Mouse (Mus musculus): ENCODE measurements around the gene Rhno1. TPM values are rescaled to one million over a fixed set of nuclear protein-coding genes. Genes with fewer than 3 reads are reported as not detected.
A peak's percentile ranks its signal among the peaks of the same experiment; 100 is the strongest.

The Rhno1 gene
- polyA plus RNA-seq, 1 experiment, result 71.9 TPM

DNA sequence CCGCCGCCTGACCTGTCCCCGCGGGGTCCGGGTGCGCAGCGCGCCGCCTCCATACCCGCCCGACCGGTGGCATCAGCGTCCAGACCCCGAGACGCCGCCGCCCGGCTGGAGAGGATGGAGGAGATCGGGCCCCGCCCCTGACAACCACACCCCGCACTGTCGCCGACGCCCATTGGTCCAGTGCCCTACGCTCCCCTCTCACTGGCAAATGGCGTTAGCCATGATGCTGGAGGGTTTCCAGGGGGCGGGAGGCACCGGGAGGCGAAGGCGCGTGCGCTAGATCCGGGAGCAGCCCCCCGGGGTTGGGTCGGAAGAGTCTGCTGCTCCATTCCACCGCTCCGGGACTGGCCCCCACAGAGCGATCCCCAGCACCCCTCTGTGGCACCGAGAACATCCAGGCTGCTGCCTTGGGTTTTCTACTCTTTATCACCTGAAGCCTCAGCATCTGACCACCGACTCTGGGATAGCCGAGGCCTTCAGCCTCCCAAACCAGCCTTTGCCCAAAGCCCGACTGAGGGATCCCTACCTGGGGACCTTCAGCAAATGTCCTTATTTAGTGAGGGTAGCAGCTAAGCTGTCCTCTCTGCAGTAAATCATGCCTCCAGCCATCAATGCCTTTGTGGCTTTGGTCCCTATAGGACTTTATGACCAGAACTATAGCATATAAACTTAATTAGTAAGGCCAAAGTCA lies 6.8 kb downstream of the Rhno1 start, which contains the start of gene Tulp3:
TSS of gene Tulp3 (minus strand) at position 126 of the 691 bp plus-strand sequence.
- H3K4me3 ChIP-seq (ENCODE audit: low read depth, low read length), result peak within 1 kb of the TSS; percentile 72
- no peak for TF ChIP-seq CTCF (IDR thresholded peaks at IDR 0.05; ENCODE audit: low read depth, low read length)
- peak; percentile 65 for TF ChIP-seq POLR2A (IDR thresholded peaks at IDR 0.05; ENCODE audit: insufficient read depth, low read length)
- no peaks in the 10 kb centered on the region for H3K27me3 ChIP-seq (ENCODE audit: control insufficient read depth, insufficient read depth, low read length, poor library complexity, severe bottlenecking)
- no peaks in the 10 kb centered on the region for H3K9me3 ChIP-seq (replicated peaks; ENCODE audit: control insufficient read depth, insufficient read depth, low read length, poor library complexity, severe bottlenecking)
- H3K4me1 ChIP-seq (ENCODE audit: control insufficient read depth, insufficient read depth, low read length), result no peaks in the 10 kb centered on the region
- H3K27ac ChIP-seq (ENCODE audit: insufficient read depth, low read length), result peak within 1 kb of the TSS; percentile 15
- peaks cover 23% of the 10 kb centered on the region for H3K36me3 ChIP-seq (ENCODE audit: control insufficient read depth, insufficient read depth, low read length, poor library complexity, severe bottlenecking)
- H3K9ac ChIP-seq (ENCODE audit: low read depth, poor library complexity, severe bottlenecking), result peak within 1 kb of the TSS; percentile 53

DNA sequence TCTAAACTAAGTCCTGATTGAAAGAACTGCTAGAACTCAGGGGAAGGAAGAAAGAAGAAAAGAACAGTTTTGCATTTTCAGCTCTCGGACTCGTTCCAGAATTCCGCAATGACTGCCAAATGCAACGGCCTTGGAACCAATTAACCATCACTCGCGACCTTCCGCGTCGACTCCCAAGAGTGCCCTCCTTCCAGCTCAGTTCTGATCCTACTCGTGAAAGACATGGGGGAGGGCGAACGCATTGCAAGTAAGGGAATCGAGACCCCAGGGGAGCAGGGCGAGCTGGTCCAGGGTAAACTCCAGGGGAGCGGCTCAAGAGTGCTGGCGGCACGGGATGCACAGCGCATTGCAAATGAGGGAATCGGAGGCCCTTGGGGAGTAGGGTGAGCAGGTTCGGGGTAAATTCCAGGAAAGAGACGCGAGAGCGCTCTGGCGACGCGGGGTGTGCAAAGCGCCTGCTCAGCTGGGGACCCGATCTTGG lies 7.5 kb downstream of the Rhno1 start:
- TF ChIP-seq CTCF (IDR thresholded peaks at IDR 0.05; ENCODE audit: low read depth, low read length), result no peak
- no peak for TF ChIP-seq POLR2A (IDR thresholded peaks at IDR 0.05; ENCODE audit: insufficient read depth, low read length)
- no peak for TF ChIP-seq EP300 (IDR thresholded peaks at IDR 0.05; ENCODE audit: insufficient read depth, low read depth, low read length)
- peak overlapping the region; percentile 15 for H3K27ac ChIP-seq (ENCODE audit: insufficient read depth, low read length)
- H3K4me3 ChIP-seq (ENCODE audit: low read depth, low read length), result peak overlapping the region; percentile 72
- peak overlapping the region; percentile 53 for H3K9ac ChIP-seq (ENCODE audit: low read depth, poor library complexity, severe bottlenecking)
- no peaks in the 10 kb centered on the region for H3K9me3 ChIP-seq (replicated peaks; ENCODE audit: control insufficient read depth, insufficient read depth, low read length, poor library complexity, severe bottlenecking)
- H3K4me1 ChIP-seq (ENCODE audit: control insufficient read depth, insufficient read depth, low read length), result no peaks in the 10 kb centered on the region
- peaks cover 23% of the 10 kb centered on the region for H3K36me3 ChIP-seq (ENCODE audit: control insufficient read depth, insufficient read depth, low read length, poor library complexity, severe bottlenecking)
- no peaks in the 10 kb centered on the region for H3K27me3 ChIP-seq (ENCODE audit: control insufficient read depth, insufficient read depth, low read length, poor library complexity, severe bottlenecking)

DNA sequence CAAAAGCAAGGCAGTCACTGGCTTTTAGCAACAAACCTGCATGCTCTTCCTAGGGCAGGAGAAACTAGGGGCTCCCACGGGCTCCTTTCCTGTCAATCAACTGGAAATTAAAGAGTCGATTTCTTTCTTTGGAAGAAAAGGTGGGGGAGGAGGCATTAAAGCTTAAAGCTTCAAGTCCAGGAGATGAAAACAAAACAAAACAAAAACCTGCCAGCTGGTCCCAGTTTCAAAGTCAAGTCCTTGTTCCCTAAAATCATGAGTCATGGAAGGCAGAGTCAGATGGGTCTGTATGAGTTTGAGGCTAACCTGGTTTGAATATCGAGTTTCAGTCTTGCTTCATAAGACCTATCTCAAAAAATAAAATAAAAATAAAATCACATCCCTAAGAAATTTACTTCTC lies 8.6 kb downstream of the Rhno1 start:
- TF ChIP-seq EP300 (IDR thresholded peaks at IDR 0.05; ENCODE audit: insufficient read depth, low read depth, low read length) (no peak), CTCF (IDR thresholded peaks at IDR 0.05; ENCODE audit: low read depth, low read length) (no peak), POLR2A (IDR thresholded peaks at IDR 0.05; ENCODE audit: insufficient read depth, low read length) (no peak)
- peaks cover 23% of the 10 kb centered on the region for H3K36me3 ChIP-seq (ENCODE audit: control insufficient read depth, insufficient read depth, low read length, poor library complexity, severe bottlenecking)
- no peaks in the 10 kb centered on the region for H3K9me3 ChIP-seq (replicated peaks; ENCODE audit: control insufficient read depth, insufficient read depth, low read length, poor library complexity, severe bottlenecking)
- H3K27ac ChIP-seq (ENCODE audit: insufficient read depth, low read length), result no peak overlapping the region
- no peak overlapping the region for H3K4me3 ChIP-seq (ENCODE audit: low read depth, low read length)
- H3K9ac ChIP-seq (ENCODE audit: low read depth, poor library complexity, severe bottlenecking), result no peak overlapping the region
- peaks cover under 1% of the 10 kb centered on the region for H3K4me1 ChIP-seq (ENCODE audit: control insufficient read depth, insufficient read depth, low read length)
- H3K27me3 ChIP-seq (ENCODE audit: control insufficient read depth, insufficient read depth, low read length, poor library complexity, severe bottlenecking), result no peaks in the 10 kb centered on the region

DNA sequence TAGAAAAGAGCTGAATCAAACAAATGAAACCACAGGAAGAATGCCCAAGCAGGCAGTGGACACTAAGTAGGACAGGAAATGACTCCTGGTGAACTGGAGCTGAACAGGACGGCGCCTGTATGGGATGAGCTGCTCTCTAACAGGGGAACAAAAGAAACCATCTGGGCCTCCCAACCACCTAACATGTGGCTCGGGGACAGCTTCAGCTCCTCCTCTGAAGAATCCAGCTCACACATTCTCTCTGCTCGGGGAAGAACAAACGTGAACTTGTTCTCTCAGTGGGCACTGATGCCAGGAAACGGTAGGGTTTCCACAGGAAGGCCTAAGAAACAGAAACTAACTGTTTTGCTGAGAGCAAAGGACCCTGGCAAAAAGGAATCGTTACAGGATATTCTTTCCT lies 13.0 kb downstream of the Rhno1 start:
- H3K27me3 ChIP-seq (ENCODE audit: control insufficient read depth, insufficient read depth, low read length, poor library complexity, severe bottlenecking), result no peaks in the 10 kb centered on the region

DNA sequence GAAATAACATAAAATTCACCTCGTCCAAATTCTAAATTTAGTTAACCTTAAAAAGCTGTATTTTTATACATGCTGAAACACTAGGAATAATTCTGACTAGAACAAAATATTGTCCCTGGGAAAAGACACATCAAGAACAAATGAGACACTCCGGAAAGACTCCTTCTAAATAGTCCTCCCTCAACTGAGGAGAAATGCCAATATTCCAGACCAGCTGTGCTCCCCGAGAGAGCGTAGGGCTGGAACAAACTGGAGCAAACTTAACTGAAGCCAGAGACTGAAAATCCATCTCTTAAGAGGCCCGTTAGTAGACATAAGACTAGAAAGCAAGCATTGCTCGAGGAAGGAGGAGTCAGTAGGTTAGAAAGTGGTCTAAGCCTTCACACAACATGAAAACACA lies 15.9 kb downstream of the Rhno1 start:
- H3K9me3 ChIP-seq (replicated peaks; ENCODE audit: control insufficient read depth, insufficient read depth, low read length, poor library complexity, severe bottlenecking), result no peaks in the 10 kb centered on the region
- TF ChIP-seq CTCF (IDR thresholded peaks at IDR 0.05; ENCODE audit: low read depth, low read length), result no peak
- no peak for TF ChIP-seq EP300 (IDR thresholded peaks at IDR 0.05; ENCODE audit: insufficient read depth, low read depth, low read length)
- no peak for TF ChIP-seq POLR2A (IDR thresholded peaks at IDR 0.05; ENCODE audit: insufficient read depth, low read length)
- H3K4me1 ChIP-seq (ENCODE audit: control insufficient read depth, insufficient read depth, low read length), result peaks cover 1% of the 10 kb centered on the region
- no peaks in the 10 kb centered on the region for H3K27me3 ChIP-seq (ENCODE audit: control insufficient read depth, insufficient read depth, low read length, poor library complexity, severe bottlenecking)
- peaks cover 8% of the 10 kb centered on the region for H3K36me3 ChIP-seq (ENCODE audit: control insufficient read depth, insufficient read depth, low read length, poor library complexity, severe bottlenecking)
- no peak overlapping the region for H3K9ac ChIP-seq (ENCODE audit: low read depth, poor library complexity, severe bottlenecking)
- no peak overlapping the region for H3K27ac ChIP-seq (ENCODE audit: insufficient read depth, low read length)
- H3K4me3 ChIP-seq (ENCODE audit: low read depth, low read length), result no peak overlapping the region

More for the DNA sequence above, 13.0 kb downstream of the Rhno1 start:
- Histone ChIP-seq H3K9me3 (replicated peaks; ENCODE audit: control insufficient read depth, insufficient read depth, low read length, poor library complexity, severe bottlenecking) (no peaks in the 10 kb centered on the region), H3K36me3 (ENCODE audit: control insufficient read depth, insufficient read depth, low read length, poor library complexity, severe bottlenecking) (no peaks in the 10 kb centered on the region), H3K4me3 (ENCODE audit: low read depth, low read length) (no peak overlapping the region), H3K27ac (ENCODE audit: insufficient read depth, low read length) (no peak overlapping the region), H3K4me1 (ENCODE audit: control insufficient read depth, insufficient read depth, low read length) (peaks cover 1% of the 10 kb centered on the region), H3K9ac (ENCODE audit: low read depth, poor library complexity, severe bottlenecking) (no peak overlapping the region)
- TF ChIP-seq EP300 (IDR thresholded peaks at IDR 0.05; ENCODE audit: insufficient read depth, low read depth, low read length), result no peak
- no peak for TF ChIP-seq CTCF (IDR thresholded peaks at IDR 0.05; ENCODE audit: low read depth, low read length)
- TF ChIP-seq POLR2A (IDR thresholded peaks at IDR 0.05; ENCODE audit: insufficient read depth, low read length), result no peak

DNA sequence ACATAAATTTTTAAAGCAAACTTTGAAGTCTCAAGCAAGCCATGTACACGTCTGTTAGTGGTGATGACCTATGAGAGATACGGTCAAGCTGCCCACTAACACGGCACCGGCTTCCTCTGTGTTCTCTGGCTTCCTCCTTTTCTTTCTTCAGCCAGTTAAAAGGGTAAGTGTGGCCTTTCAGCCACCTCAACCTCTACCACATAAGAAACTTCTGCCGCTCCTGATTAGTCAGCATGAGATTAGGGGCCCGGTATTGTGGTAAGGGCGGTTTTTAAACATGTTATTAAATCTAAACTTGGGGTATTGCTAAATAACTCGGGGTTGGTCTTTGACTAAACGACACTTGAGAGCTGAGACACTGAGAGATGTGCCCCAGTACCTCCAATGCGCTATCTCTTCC lies 17.1 kb downstream of the Rhno1 start:
- TF ChIP-seq EP300 (IDR thresholded peaks at IDR 0.05; ENCODE audit: insufficient read depth, low read depth, low read length), result no peak
- no peak for TF ChIP-seq CTCF (IDR thresholded peaks at IDR 0.05; ENCODE audit: low read depth, low read length)
- TF ChIP-seq POLR2A (IDR thresholded peaks at IDR 0.05; ENCODE audit: insufficient read depth, low read length), result no peak
- H3K9ac ChIP-seq (ENCODE audit: low read depth, poor library complexity, severe bottlenecking), result no peak overlapping the region
- peaks cover 1% of the 10 kb centered on the region for H3K4me1 ChIP-seq (ENCODE audit: control insufficient read depth, insufficient read depth, low read length)
- peaks cover 8% of the 10 kb centered on the region for H3K36me3 ChIP-seq (ENCODE audit: control insufficient read depth, insufficient read depth, low read length, poor library complexity, severe bottlenecking)
- no peak overlapping the region for H3K4me3 ChIP-seq (ENCODE audit: low read depth, low read length)
- H3K27ac ChIP-seq (ENCODE audit: insufficient read depth, low read length), result no peak overlapping the region
- H3K9me3 ChIP-seq (replicated peaks; ENCODE audit: control insufficient read depth, insufficient read depth, low read length, poor library complexity, severe bottlenecking), result no peaks in the 10 kb centered on the region
- H3K27me3 ChIP-seq (ENCODE audit: control insufficient read depth, insufficient read depth, low read length, poor library complexity, severe bottlenecking), result no peaks in the 10 kb centered on the region
